Mouse (Mus musculus): Measurements from ENCODE around the gene Smad5. TPM values are rescaled to one million over a fixed set of nuclear protein-coding genes. Genes with fewer than 3 reads are reported as not detected.

The Smad5 gene
- polyA plus RNA-seq (2016; fragmentation: Nextera tagmentation; extraction: Ambion mirVana) = 42.1 and 52.3 TPM in 2 replicates

GRCm38 (mm10) chr13:56702469-56703221 lies at the start of gene Smad5:
Gene Smad5 (plus strand): TSS chr13:56703010.
- Histone ChIP-seq H3K9me3 (replicated peaks) (no peaks in the 10 kb centered on the region), H3K4me3 (peak within 1 kb of the TSS; percentile 95), H3K27me3 (ENCODE audit: low read depth, poor library complexity, severe bottlenecking) (no peaks in the 10 kb centered on the region), H3K27ac (peak within 1 kb of the TSS; percentile 99), H3K36me3 (peaks cover 20% of the 10 kb centered on the region), H3K4me1 (peaks cover 60% of the 10 kb centered on the region)
- 2% methylated on average over 62 of the region's 62 CpGs for WGBS
- peak; percentile 98 for DNase-seq (ENCODE audit: low spot score)

DNA sequence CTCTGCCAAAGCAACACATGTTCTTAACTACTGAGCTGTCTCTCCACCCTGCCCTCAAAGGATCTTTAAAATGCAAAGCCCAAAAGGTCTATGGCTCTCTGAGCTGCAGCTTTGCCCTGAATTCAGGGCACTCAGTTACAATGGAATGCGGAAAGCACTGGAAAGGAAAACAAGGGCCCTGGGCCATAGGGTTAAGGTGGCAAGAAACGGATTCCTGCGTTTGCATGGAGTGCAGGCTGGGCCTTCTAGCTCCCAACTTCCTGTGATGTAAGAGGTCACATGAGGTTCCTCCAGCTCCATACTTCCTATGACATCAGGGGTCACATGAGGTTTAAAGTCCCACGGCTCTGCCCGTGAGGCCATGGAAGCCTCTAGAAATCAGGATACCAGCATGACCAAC lies 48.6 kb upstream of the Smad5 start:
- Histone ChIP-seq H3K27ac (peak overlapping the region; percentile 19; the same call in 1 of the 2 replicates), H3K4me1 (peaks cover 40% of the 10 kb centered on the region), H3K9me3 (replicated peaks) (no peaks in the 10 kb centered on the region), H3K27me3 (ENCODE audit: low read depth, poor library complexity, severe bottlenecking) (no peaks in the 10 kb centered on the region), H3K4me3 (no peak overlapping the region), H3K36me3 (no peaks in the 10 kb centered on the region)
- no peak for DNase-seq (ENCODE audit: low spot score)
- 88% methylated on average over 5 of the region's 5 CpGs for WGBS

DNA sequence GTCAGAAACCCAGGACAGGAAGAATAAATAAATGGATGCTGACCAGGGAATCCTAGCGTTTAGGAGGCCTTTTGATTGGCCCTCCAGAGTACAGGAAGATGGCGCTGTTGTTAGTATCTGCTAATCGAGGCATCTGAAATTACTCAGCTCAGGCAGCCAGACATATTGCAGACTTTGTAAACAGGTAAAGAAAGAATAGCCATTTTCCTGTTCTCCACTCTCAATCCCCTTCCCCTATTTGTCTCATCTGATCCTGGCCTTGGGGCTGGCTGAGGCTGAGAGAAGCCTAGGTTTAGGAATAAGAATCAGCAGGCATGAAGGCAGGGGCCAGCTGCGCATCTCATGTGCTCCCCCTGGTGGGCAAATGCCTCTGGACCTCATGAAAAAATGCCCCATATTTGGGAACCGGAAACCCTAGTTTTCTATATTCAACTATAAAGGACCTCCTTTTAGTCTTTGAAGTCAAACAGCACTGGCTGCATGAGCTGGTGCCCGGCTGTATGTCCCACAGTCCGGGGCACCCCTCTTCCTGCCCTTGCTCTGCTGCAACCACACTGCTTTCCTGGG lies 44.8 kb upstream of the Smad5 start:
- H3K4me3 ChIP-seq = no peak overlapping the region
- peak; percentile 86 for DNase-seq (ENCODE audit: low spot score)
- H3K27me3 ChIP-seq (ENCODE audit: low read depth, poor library complexity, severe bottlenecking) = no peaks in the 10 kb centered on the region
- H3K27ac ChIP-seq = peak overlapping the region; percentile 46
- H3K9me3 ChIP-seq (replicated peaks) = no peaks in the 10 kb centered on the region
- H3K4me1 ChIP-seq = peaks cover 26% of the 10 kb centered on the region
- WGBS = 40% methylated on average over 7 of the region's 7 CpGs
- H3K36me3 ChIP-seq = no peaks in the 10 kb centered on the region

DNA sequence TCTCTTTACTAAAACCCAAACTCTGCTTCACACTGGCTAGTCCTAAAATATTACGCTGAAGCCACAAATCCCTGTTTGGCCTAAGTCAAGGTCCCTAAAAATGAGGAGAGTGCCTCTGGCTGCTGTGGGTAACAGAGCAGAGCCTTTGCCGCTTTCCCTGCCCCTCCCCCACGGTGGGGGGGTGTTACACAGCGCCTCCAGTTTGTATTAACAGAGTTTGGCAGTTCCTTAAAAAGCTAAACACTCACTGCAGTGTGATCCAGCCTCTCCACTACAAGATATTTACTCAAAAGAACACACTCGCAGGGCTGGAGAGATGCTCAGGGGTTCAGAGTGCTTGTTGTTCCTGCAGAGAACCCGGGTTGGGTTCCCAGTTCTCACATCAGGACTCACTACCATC lies 43.9 kb upstream of the Smad5 start:
- Histone ChIP-seq H3K9me3 (replicated peaks) (no peaks in the 10 kb centered on the region), H3K27me3 (ENCODE audit: low read depth, poor library complexity, severe bottlenecking) (no peaks in the 10 kb centered on the region), H3K27ac (peak overlapping the region; percentile 46; the same call in 1 of the 2 replicates), H3K4me1 (peaks cover 17% of the 10 kb centered on the region; the same call in 1 of the 2 replicates), H3K4me3 (no peak overlapping the region), H3K36me3 (no peaks in the 10 kb centered on the region)
- 71% methylated on average over 6 of the region's 6 CpGs for WGBS
- DNase-seq (ENCODE audit: low spot score) = no peak

DNA sequence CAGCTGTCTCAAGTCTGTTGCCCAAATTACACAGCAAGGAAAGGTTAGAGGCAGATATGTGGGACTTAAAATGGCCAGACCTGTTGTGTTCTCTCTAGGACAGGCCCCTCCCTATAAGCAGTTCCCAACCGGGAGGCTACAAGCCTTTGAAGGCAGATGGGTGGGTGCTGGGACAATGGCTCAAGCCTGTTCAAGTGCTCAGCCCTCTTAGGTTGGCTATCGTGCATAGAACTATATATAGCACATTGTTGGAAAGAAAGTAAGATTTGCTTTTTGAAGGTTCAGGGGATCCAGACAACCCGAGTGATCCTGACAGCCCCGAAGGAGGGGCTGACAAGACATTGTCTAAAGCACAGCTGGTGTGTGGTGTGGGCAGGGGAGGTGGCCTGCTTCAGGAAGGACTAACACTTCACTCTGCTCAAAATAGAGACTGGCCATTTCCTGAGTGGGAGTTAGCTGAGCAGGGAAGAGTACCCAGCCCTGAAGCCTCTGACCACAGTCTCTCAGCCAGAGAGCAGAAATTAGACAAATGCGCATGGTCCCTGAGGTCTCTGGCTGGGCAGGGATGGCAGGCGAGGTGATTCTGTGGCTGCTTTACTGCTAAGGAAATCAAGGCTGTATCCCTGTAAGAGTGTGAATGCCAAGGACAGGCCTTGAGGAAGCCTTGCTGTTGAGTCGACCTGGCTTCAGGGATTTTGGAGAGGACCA lies 40.7 kb upstream of the Smad5 start:
- Histone ChIP-seq H3K27me3 (ENCODE audit: low read depth, poor library complexity, severe bottlenecking) (no peaks in the 10 kb centered on the region), H3K36me3 (no peaks in the 10 kb centered on the region), H3K4me3 (no peak overlapping the region), H3K4me1 (peaks cover 16% of the 10 kb centered on the region), H3K27ac (no peak overlapping the region), H3K9me3 (replicated peaks) (no peaks in the 10 kb centered on the region)
- 71% methylated on average over 7 of the region's 7 CpGs for WGBS
- DNase-seq (ENCODE audit: low spot score) = no peak

- Histone ChIP-seq H3K9me3 (replicated peaks) (no peaks in the 10 kb centered on the region), H3K27ac (0 out of 2 replicates have a peak overlapping the region, but pooled peaks have one; percentile 42), H3K27me3 (ENCODE audit: low read depth, poor library complexity, severe bottlenecking) (no peaks in the 10 kb centered on the region)
Observed at GRCm38 (mm10) chr13:56664256-56665170, 38.3 kb upstream of the Smad5 start.

DNA sequence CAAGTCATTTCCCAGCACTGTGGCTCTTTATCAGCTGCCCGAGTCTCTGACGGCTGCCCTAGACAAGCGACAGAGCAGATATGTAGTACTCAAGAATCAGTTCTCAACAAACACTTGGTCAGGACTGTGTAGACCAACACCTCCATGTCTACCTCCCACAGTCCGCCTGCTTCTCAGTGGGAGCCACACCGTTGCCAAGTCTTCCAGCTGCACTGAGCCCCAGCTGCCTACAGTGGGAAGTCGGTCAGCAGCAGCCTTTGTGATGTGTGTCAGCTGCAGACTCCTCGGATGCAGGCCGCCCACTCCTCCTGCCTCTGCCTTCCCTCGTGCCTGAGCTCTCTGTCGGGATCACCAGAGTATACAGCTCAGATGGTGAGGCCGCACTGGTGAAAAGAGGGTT lies 31.6 kb upstream of the Smad5 start:
- Histone ChIP-seq H3K27ac (peak overlapping the region; percentile 59), H3K4me1 (peaks cover 30% of the 10 kb centered on the region), H3K36me3 (no peaks in the 10 kb centered on the region), H3K9me3 (replicated peaks) (no peaks in the 10 kb centered on the region), H3K4me3 (no peak overlapping the region), H3K27me3 (ENCODE audit: low read depth, poor library complexity, severe bottlenecking) (no peaks in the 10 kb centered on the region)
- 72% methylated on average over 11 of the region's 11 CpGs for WGBS
- no peak for DNase-seq (ENCODE audit: low spot score)

More at GRCm38 (mm10) chr13:56664256-56665170, 38.3 kb upstream of the Smad5 start:
- 74% methylated on average over 17 of the region's 17 CpGs for WGBS
- Histone ChIP-seq H3K4me1 (peaks cover 7% of the 10 kb centered on the region; the same call in 1 of the 2 replicates), H3K36me3 (no peaks in the 10 kb centered on the region), H3K4me3 (no peak overlapping the region)
- DNase-seq (ENCODE audit: low spot score) = no peak

- H3K27ac ChIP-seq = 0 out of 2 replicates have a peak overlapping the region, but pooled peaks have one; percentile 72
- no peaks in the 10 kb centered on the region for H3K27me3 ChIP-seq (ENCODE audit: low read depth, poor library complexity, severe bottlenecking)
- H3K4me1 ChIP-seq = peaks cover 43% of the 10 kb centered on the region
- no peaks in the 10 kb centered on the region for H3K9me3 ChIP-seq (replicated peaks)
- WGBS = 92% methylated on average over 4 of the region's 4 CpGs
- H3K4me3 ChIP-seq = no peak overlapping the region
- no peaks in the 10 kb centered on the region for H3K36me3 ChIP-seq
- DNase-seq (ENCODE audit: low spot score) = no peak
Observed at GRCm38 (mm10) chr13:56677731-56678130, 25.1 kb upstream of the Smad5 start.

- H3K9me3 ChIP-seq (replicated peaks) = no peaks in the 10 kb centered on the region
- DNase-seq (ENCODE audit: low spot score) = no peak
- peaks cover 42% of the 10 kb centered on the region for H3K4me1 ChIP-seq
- no peaks in the 10 kb centered on the region for H3K27me3 ChIP-seq (ENCODE audit: low read depth, poor library complexity, severe bottlenecking)
- H3K4me3 ChIP-seq = no peak overlapping the region
- H3K36me3 ChIP-seq = no peaks in the 10 kb centered on the region
- H3K27ac ChIP-seq = peak overlapping the region; percentile 72; the same call in 1 of the 2 replicates
- 45% methylated on average over 10 of the region's 10 CpGs for WGBS
Observed at GRCm38 (mm10) chr13:56678188-56678787, 24.5 kb upstream of the Smad5 start.

DNA sequence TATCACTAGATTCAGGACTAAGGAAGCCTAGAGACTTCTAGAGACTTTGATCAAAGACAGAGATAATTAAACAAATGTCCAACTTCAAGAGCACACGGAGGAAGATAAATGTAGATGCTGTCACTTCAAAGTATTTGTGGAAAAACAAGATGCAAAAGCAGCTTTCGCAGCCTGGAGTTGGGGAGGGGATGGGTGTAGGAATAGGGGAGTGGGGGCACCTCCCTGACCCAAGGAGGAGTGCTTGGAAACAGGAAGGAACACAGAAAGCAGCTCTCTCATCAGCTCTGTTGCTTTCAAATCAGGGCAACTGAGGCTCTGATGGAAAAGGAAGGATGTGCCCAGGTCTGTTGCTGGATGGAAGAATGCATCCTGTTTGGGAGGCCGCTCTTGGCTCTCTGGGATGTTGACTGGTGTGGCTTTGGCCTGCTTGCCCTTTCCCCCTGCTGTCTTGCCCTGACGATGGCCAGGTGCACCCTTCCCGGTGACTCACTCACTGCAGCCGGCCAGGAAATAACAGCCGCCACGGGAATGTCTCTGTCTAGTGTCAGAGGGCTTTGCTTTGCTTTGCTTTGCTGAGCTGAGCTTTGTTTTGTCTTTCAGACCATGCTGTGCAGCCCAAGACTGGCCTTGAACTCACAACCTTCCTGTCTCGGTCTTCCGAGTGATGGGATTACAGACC lies 23.8 kb upstream of the Smad5 start:
- Histone ChIP-seq H3K27ac (peak overlapping the region; percentile 72), H3K27me3 (ENCODE audit: low read depth, poor library complexity, severe bottlenecking) (no peaks in the 10 kb centered on the region), H3K9me3 (replicated peaks) (no peaks in the 10 kb centered on the region), H3K36me3 (no peaks in the 10 kb centered on the region), H3K4me1 (peaks cover 35% of the 10 kb centered on the region), H3K4me3 (no peak overlapping the region)
- DNase-seq (ENCODE audit: low spot score) = no peak
- WGBS = 25% methylated on average over 10 of the region's 10 CpGs

DNA sequence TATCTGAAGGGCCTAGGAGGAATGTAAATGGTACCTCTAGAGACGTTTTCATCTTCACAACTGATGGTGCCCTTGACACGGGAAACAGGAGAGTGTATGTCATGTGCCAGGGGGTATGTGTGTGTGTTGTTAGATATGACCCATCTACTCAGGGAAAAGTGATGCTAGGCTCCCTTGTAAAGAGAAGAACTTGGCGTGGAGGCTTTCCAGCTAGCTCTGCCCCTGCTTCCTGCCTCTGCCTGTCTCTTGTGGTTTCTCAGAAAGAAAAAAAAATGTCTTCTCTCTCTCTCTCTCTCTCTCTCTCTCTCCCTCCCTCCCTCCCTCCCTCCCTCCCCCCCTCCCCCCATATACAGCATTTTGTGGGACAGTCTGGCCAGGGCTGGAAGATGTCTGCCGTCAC lies 20.9 kb upstream of the Smad5 start:
- H3K4me3 ChIP-seq = no peak overlapping the region
- DNase-seq (ENCODE audit: low spot score) = no peak
- peaks cover 26% of the 10 kb centered on the region for H3K4me1 ChIP-seq
- no peaks in the 10 kb centered on the region for H3K36me3 ChIP-seq
- WGBS = 90% methylated on average over 4 of the region's 4 CpGs
- no peaks in the 10 kb centered on the region for H3K27me3 ChIP-seq (ENCODE audit: low read depth, poor library complexity, severe bottlenecking)
- 0 out of 2 replicates have a peak overlapping the region, but pooled peaks have one; percentile 15 for H3K27ac ChIP-seq
- H3K9me3 ChIP-seq (replicated peaks) = no peaks in the 10 kb centered on the region

All from limb, embryonic 10.5 days (tissue).